Mouse (Mus musculus) liver, embryonic 14.5 days (tissue): ENCODE results near the gene Gm364. TPM values are rescaled to one million over a fixed set of nuclear protein-coding genes. Genes with fewer than 3 reads are reported as not detected.

ENCODE experiments used
- ATAC-seq: fragments of 200-750 bp; cut with Nextera tagmentation; 2 replicates; pipeline ENCODE4 v1.8.0; 2017; ENCODE audit warnings: moderate number of reproducible peaks, mild to moderate bottlenecking, moderate library complexity; ENCODE audit not compliant: insufficient read depth
- DNase-seq, 3 experiments: peaks; one replicate each; pipeline ENCODE4 v3.0.0-alpha.2; 2012 to 2013; ENCODE audit warnings: low read depth in 3 of 3, low spot score in 3 of 3
- H3K27ac ChIP-seq: fragments of 300-500 bp; sonication (generic); 2 replicates; pipeline ENCODE4 v1.5.1; 2014; ENCODE audit warnings: moderate library complexity, mild to moderate bottlenecking, control low read depth, inconsistent platforms
- H3K27me3 ChIP-seq: fragments of 300-500 bp; sonication (generic); 2 replicates; pipeline ENCODE4 v1.6.1; 2014; ENCODE audit warnings: mild to moderate bottlenecking, low read length, moderate library complexity; ENCODE audit not compliant: control insufficient read depth, insufficient read depth
- H3K36me3 ChIP-seq: fragments of 300-500 bp; sonication (generic); replicated peaks from 2 replicates; pipeline ENCODE4 v1.6.1; 2014; ENCODE audit warnings: low read depth; ENCODE audit not compliant: control insufficient read depth, insufficient read depth
- H3K4me1 ChIP-seq, 2 experiments: fragments of 200-500 bp in 1 of 2; fragments of 300-500 bp in 1 of 2; sonication (generic) in 1 of 2; replicated peaks; 2 replicates each; pipeline ENCODE4 v1.6.1; 2012 to 2014; ENCODE audit warnings: antibody characterized with exemption in 1 of 2, inconsistent platforms in 1 of 2, low read length in 1 of 2; ENCODE audit not compliant: control insufficient read depth in 2 of 2, insufficient read depth in 2 of 2
- H3K4me2 ChIP-seq: fragments of 300-500 bp; sonication (generic); 2 replicates; pipeline ENCODE4 v1.6.1; 2014; ENCODE audit warnings: low read depth, mild to moderate bottlenecking, control low read depth, moderate library complexity
- H3K4me3 ChIP-seq, 2 experiments: fragments of 200-500 bp in 1 of 2; fragments of 300-500 bp in 1 of 2; sonication (generic) in 1 of 2; 2 replicates each; pipeline ENCODE4 v1.5.1; 2012 to 2014; ENCODE audit warnings: low read depth in 2 of 2, low read length in 2 of 2, mild to moderate bottlenecking in 2 of 2, control low read depth in 1 of 2, inconsistent platforms in 1 of 2, moderate library complexity in 1 of 2; ENCODE audit not compliant: insufficient read depth in 1 of 2
- H3K9ac ChIP-seq: fragments of 300-500 bp; sonication (generic); replicated peaks from 2 replicates; pipeline ENCODE4 v1.6.1; 2014; ENCODE audit warnings: mild to moderate bottlenecking, control low read depth, moderate library complexity
- H3K9me3 ChIP-seq: fragments of 300-500 bp; sonication (generic); 2 replicates; pipeline ENCODE4 v1.6.1; 2016; ENCODE audit warnings: low read length, mixed read lengths; ENCODE audit not compliant: control insufficient read depth
- CTCF ChIP-seq: IDR thresholded peaks from 2 replicates; pipeline ENCODE4 v1.5.1; 2016; ENCODE audit warnings: antibody characterized with exemption, low read depth, control low read depth
- EP300 ChIP-seq: IDR thresholded peaks from 2 replicates; pipeline ENCODE4 v1.6.1; 2016; ENCODE audit warnings: antibody characterized with exemption, low read depth
- WGBS: fragments of 180-500 bp; shearing (Covaris S2); extraction: QIAGEN DNeasy Blood & Tissue Kit; methylation state at CpG from one replicate; pipeline ENCODE4 v1.1.7; 2014; ENCODE audit not compliant: insufficient replicate concordance; 5-methylcytosine and 5-hydroxymethylcytosine counted together
- polyA plus RNA-seq, 2 experiments: library from polyadenylated mRNA; depleted of rRNA in 1 of 2; stranded (reverse) in 1 of 2; unstranded in 1 of 2; fragments of >200 nt; fragmentation: Nextera tagmentation in 1 of 2; extraction: Ambion mirVana in 1 of 2; gene quantifications; 2 replicates each; pipeline versions ENCODE4 v1.2.1 to v1.2.3; 2012 to 2014

The Gm364 gene
- polyA plus RNA-seq, 2 experiments: not detected

GRCm38 (mm10) chrX:57393412-57393811 is 15.5 kb upstream of the Gm364 start:
- no peaks in the 10 kb centered on the region for H3K9me3 ChIP-seq
- TF ChIP-seq CTCF: no peak
- no peak for TF ChIP-seq EP300
- DNase-seq (no peak), ATAC-seq (no peak)
- H3K4me3 ChIP-seq: peak overlapping the region; percentile 32 to 74; a peak in 3 of 4 replicates
- H3K27me3 ChIP-seq: no peaks in the 10 kb centered on the region
- H3K27ac ChIP-seq: no peak overlapping the region
- peak overlapping the region; percentile 2 for H3K9ac ChIP-seq
- peaks cover 0 to 5% of the 10 kb centered on the region in 2 experiments; a peak in 1 of 4 replicates for H3K4me1 ChIP-seq
- WGBS: 21% methylated on average over 7 of the region's 7 CpGs
- peak overlapping the region; percentile 69 for H3K4me2 ChIP-seq
- H3K36me3 ChIP-seq: peaks cover 15% of the 10 kb centered on the region

- DNase-seq: no peak
- Histone ChIP-seq H3K27ac (no peak overlapping the region), H3K27me3 (no peaks in the 10 kb centered on the region), H3K4me1 (no peaks in the 10 kb centered on the region), H3K4me2 (no peak overlapping the region), H3K9me3 (no peaks in the 10 kb centered on the region), H3K4me3 (no peak overlapping the region), H3K9ac (no peak overlapping the region), H3K36me3 (no peaks in the 10 kb centered on the region)
- ATAC-seq: no peak
- no peak for TF ChIP-seq CTCF
- TF ChIP-seq EP300: no peak
- WGBS: 55% methylated on average over 1 of the region's 1 CpGs
Observed at GRCm38 (mm10) chrX:57401388-57401787, 7.6 kb upstream of the Gm364 start.

GRCm38 (mm10) chrX:57403651-57404050 is 5.3 kb upstream of the Gm364 start:
- H3K4me1 ChIP-seq: no peaks in the 10 kb centered on the region
- H3K27ac ChIP-seq: no peak overlapping the region
- no peak for DNase-seq
- H3K36me3 ChIP-seq: no peaks in the 10 kb centered on the region
- no peak overlapping the region for H3K9ac ChIP-seq
- H3K4me2 ChIP-seq: no peak overlapping the region
- TF ChIP-seq EP300 (no peak), CTCF (peak; percentile 58)
- no peaks in the 10 kb centered on the region for H3K27me3 ChIP-seq
- H3K9me3 ChIP-seq: no peaks in the 10 kb centered on the region
- ATAC-seq: no peak
- H3K4me3 ChIP-seq: no peak overlapping the region

- Histone ChIP-seq H3K27me3 (no peaks in the 10 kb centered on the region), H3K4me3 (no peak overlapping the region), H3K4me1 (no peaks in the 10 kb centered on the region), H3K36me3 (no peaks in the 10 kb centered on the region), H3K9ac (no peak overlapping the region), H3K9me3 (no peaks in the 10 kb centered on the region), H3K4me2 (no peak overlapping the region), H3K27ac (no peak overlapping the region)
- ATAC-seq (no peak), DNase-seq (no peak)
- no peak for TF ChIP-seq EP300
- peak; percentile 33; the same call in 1 of the 2 replicates for TF ChIP-seq CTCF
- 2% methylated on average over 2 of the region's 2 CpGs for WGBS
Observed at GRCm38 (mm10) chrX:57431610-57432009, 22.7 kb downstream of the Gm364 start.

- Histone ChIP-seq H3K4me2 (no peak overlapping the region), H3K27ac (no peak overlapping the region), H3K4me3 (no peak overlapping the region), H3K27me3 (no peaks in the 10 kb centered on the region), H3K36me3 (no peaks in the 10 kb centered on the region), H3K9me3 (no peaks in the 10 kb centered on the region), H3K9ac (no peak overlapping the region), H3K4me1 (no peaks in the 10 kb centered on the region)
- DNase-seq: no peak
- 58% methylated on average over 2 of the region's 2 CpGs for WGBS
- no peak for TF ChIP-seq CTCF
- TF ChIP-seq EP300: no peak
- no peak for ATAC-seq
Observed at GRCm38 (mm10) chrX:57433897-57434296, 24.9 kb downstream of the Gm364 start.

GRCm38 (mm10) chrX:57503634-57504033 is 94.7 kb downstream of the Gm364 start, which contains the start of gene Gpr101:
TSS of gene Gpr101 (minus strand) at chrX:57503757.
- no peak for ATAC-seq

More at GRCm38 (mm10) chrX:57503634-57504033, 94.7 kb downstream of the Gm364 start, which contains the start of gene Gpr101:
- no peak within 1 kb of the TSS for H3K4me3 ChIP-seq
- H3K36me3 ChIP-seq: no peaks in the 10 kb centered on the region
- 17% methylated on average over 20 of the region's 28 CpGs for WGBS
- H3K27ac ChIP-seq: no peak within 1 kb of the TSS
- no peak for TF ChIP-seq CTCF
- no peak for TF ChIP-seq EP300
- no peak within 1 kb of the TSS for H3K9ac ChIP-seq
- H3K9me3 ChIP-seq: no peaks in the 10 kb centered on the region
- no peaks in the 10 kb centered on the region for H3K4me1 ChIP-seq
- DNase-seq: no peak
- H3K4me2 ChIP-seq: no peak within 1 kb of the TSS
- peaks cover 7% of the 10 kb centered on the region for H3K27me3 ChIP-seq
